Mouse (Mus musculus) ES-Bruce4 (cell line): Measurements from ENCODE around the gene Usp20.

ENCODE experiments used
- CTCF ChIP-seq: IDR thresholded peaks from one replicate; pipeline ENCODE4 v1.8.1; 2011; ENCODE audit warnings: low read depth, low read length
- POLR2A ChIP-seq: IDR thresholded peaks from one replicate; pipeline ENCODE4 v1.8.1; 2011; ENCODE audit warnings: low read length; ENCODE audit not compliant: insufficient read depth

- TF ChIP-seq CTCF, result no peak
- TF ChIP-seq POLR2A, result no peak
These were observed 85.7 kb downstream of the Usp20 start for GRCm38 (mm10) chr2:31067696-31068245.
